Mouse (Mus musculus): Measurements from ENCODE around the gene C8g.

C8g gene

GRCm38 (mm10) chr2:25492988-25493387 is 8.5 kb downstream of the C8g start:
- Histone ChIP-seq H3K4me1 (replicated peaks; ENCODE audit: low read depth, low read length) (peaks cover 10% of the 10 kb centered on the region), H3K36me3 (ENCODE audit: insufficient read depth, low read length) (no peaks in the 10 kb centered on the region), H3K27me3 (ENCODE audit: insufficient read depth, low read length) (no peaks in the 10 kb centered on the region), H3K4me3 (replicated peaks; ENCODE audit: low read length) (no peak overlapping the region), H3K9me3 (ENCODE audit: low read length) (no peaks in the 10 kb centered on the region)
- TF ChIP-seq POU5F1 (IDR thresholded peaks at IDR 0.05; ENCODE audit: borderline replicate concordance, low read length) (no peak), CTCF (conservative IDR thresholded peaks at IDR 0.05; ENCODE audit: low read length) (no peak), NANOG (IDR thresholded peaks at IDR 0.05; ENCODE audit: borderline replicate concordance, low read length) (no peak)

GRCm38 (mm10) chr2:25488671-25489068 is 12.8 kb downstream of the C8g start:
- Histone ChIP-seq H3K27me3 (ENCODE audit: insufficient read depth, low read length) (0 out of 2 replicates have a peak, but pooled peaks cover 2% of the 10 kb centered on the region), H3K36me3 (ENCODE audit: insufficient read depth, low read length) (no peaks in the 10 kb centered on the region), H3K4me1 (replicated peaks; ENCODE audit: low read depth, low read length) (0 out of 2 replicates have a peak, but pooled peaks cover 3% of the 10 kb centered on the region), H3K9me3 (ENCODE audit: low read length) (no peaks in the 10 kb centered on the region), H3K4me3 (replicated peaks; ENCODE audit: low read length) (no peak overlapping the region)
- no peak for TF ChIP-seq CTCF (conservative IDR thresholded peaks at IDR 0.05; ENCODE audit: low read length)
- no peak for TF ChIP-seq NANOG (IDR thresholded peaks at IDR 0.05; ENCODE audit: borderline replicate concordance, low read length)
- no peak for TF ChIP-seq POU5F1 (IDR thresholded peaks at IDR 0.05; ENCODE audit: borderline replicate concordance, low read length)

- no peaks in the 10 kb centered on the region for H3K9me3 ChIP-seq (ENCODE audit: low read length)
- 0 out of 2 replicates have a peak, but pooled peaks cover 3% of the 10 kb centered on the region for H3K4me1 ChIP-seq (replicated peaks; ENCODE audit: low read depth, low read length)
- H3K27me3 ChIP-seq (ENCODE audit: insufficient read depth, low read length): 0 out of 2 replicates have a peak, but pooled peaks cover 6% of the 10 kb centered on the region
- no peaks in the 10 kb centered on the region for H3K36me3 ChIP-seq (ENCODE audit: insufficient read depth, low read length)
- no peak overlapping the region for H3K4me3 ChIP-seq (replicated peaks; ENCODE audit: low read length)
- TF ChIP-seq CTCF (conservative IDR thresholded peaks at IDR 0.05; ENCODE audit: low read length) (no peak), NANOG (IDR thresholded peaks at IDR 0.05; ENCODE audit: borderline replicate concordance, low read length) (no peak), POU5F1 (IDR thresholded peaks at IDR 0.05; ENCODE audit: borderline replicate concordance, low read length) (no peak)
These were observed 13.4 kb downstream of the C8g start for GRCm38 (mm10) chr2:25487965-25488670.

- H3K4me1 ChIP-seq (replicated peaks; ENCODE audit: low read depth, low read length): 0 out of 2 replicates have a peak, but pooled peaks cover 3% of the 10 kb centered on the region
- TF ChIP-seq POU5F1 (IDR thresholded peaks at IDR 0.05; ENCODE audit: borderline replicate concordance, low read length): no peak
- no peak for TF ChIP-seq NANOG (IDR thresholded peaks at IDR 0.05; ENCODE audit: borderline replicate concordance, low read length)
- no peak for TF ChIP-seq CTCF (conservative IDR thresholded peaks at IDR 0.05; ENCODE audit: low read length)
- no peak overlapping the region for H3K4me3 ChIP-seq (replicated peaks; ENCODE audit: low read length)
- no peaks in the 10 kb centered on the region for H3K36me3 ChIP-seq (ENCODE audit: insufficient read depth, low read length)
- H3K27me3 ChIP-seq (ENCODE audit: insufficient read depth, low read length): 0 out of 2 replicates have a peak, but pooled peaks cover 6% of the 10 kb centered on the region
- H3K9me3 ChIP-seq (ENCODE audit: low read length): no peaks in the 10 kb centered on the region
These were observed 16.4 kb downstream of the C8g start for GRCm38 (mm10) chr2:25484901-25485647.

- 0 out of 2 replicates have a peak, but pooled peaks cover 6% of the 10 kb centered on the region for H3K27me3 ChIP-seq (ENCODE audit: insufficient read depth, low read length)
- H3K9me3 ChIP-seq (ENCODE audit: low read length): no peaks in the 10 kb centered on the region
- no peaks in the 10 kb centered on the region for H3K36me3 ChIP-seq (ENCODE audit: insufficient read depth, low read length)
- 0 out of 2 replicates have a peak, but pooled peaks cover 3% of the 10 kb centered on the region for H3K4me1 ChIP-seq (replicated peaks; ENCODE audit: low read depth, low read length)
- H3K4me3 ChIP-seq (replicated peaks; ENCODE audit: low read length): no peak overlapping the region
- TF ChIP-seq POU5F1 (IDR thresholded peaks at IDR 0.05; ENCODE audit: borderline replicate concordance, low read length): no peak
- TF ChIP-seq CTCF (conservative IDR thresholded peaks at IDR 0.05; ENCODE audit: low read length): peak; percentile 42
- no peak for TF ChIP-seq NANOG (IDR thresholded peaks at IDR 0.05; ENCODE audit: borderline replicate concordance, low read length)
These were observed 18.6 kb downstream of the C8g start for GRCm38 (mm10) chr2:25482969-25483368.

GRCm38 (mm10) chr2:25480541-25480940 is 21.0 kb downstream of the C8g start:
- Histone ChIP-seq H3K4me3 (replicated peaks; ENCODE audit: low read length) (no peak overlapping the region), H3K36me3 (ENCODE audit: insufficient read depth, low read length) (no peaks in the 10 kb centered on the region), H3K4me1 (replicated peaks; ENCODE audit: low read depth, low read length) (0 out of 2 replicates have a peak, but pooled peaks cover 3% of the 10 kb centered on the region), H3K27me3 (ENCODE audit: insufficient read depth, low read length) (peaks cover 19% of the 10 kb centered on the region), H3K9me3 (ENCODE audit: low read length) (no peaks in the 10 kb centered on the region)
- TF ChIP-seq POU5F1 (IDR thresholded peaks at IDR 0.05; ENCODE audit: borderline replicate concordance, low read length): no peak
- no peak for TF ChIP-seq CTCF (conservative IDR thresholded peaks at IDR 0.05; ENCODE audit: low read length)

GRCm38 (mm10) chr2:25479551-25480311 is 21.8 kb downstream of the C8g start:
- Histone ChIP-seq H3K4me1 (replicated peaks; ENCODE audit: low read depth, low read length) (0 out of 2 replicates have a peak, but pooled peaks cover under 1% of the 10 kb centered on the region), H3K4me3 (replicated peaks; ENCODE audit: low read length) (no peak overlapping the region), H3K27me3 (ENCODE audit: insufficient read depth, low read length) (peaks cover 24% of the 10 kb centered on the region), H3K9me3 (ENCODE audit: low read length) (no peaks in the 10 kb centered on the region), H3K36me3 (ENCODE audit: insufficient read depth, low read length) (no peaks in the 10 kb centered on the region)
- no peak for TF ChIP-seq NANOG (IDR thresholded peaks at IDR 0.05; ENCODE audit: borderline replicate concordance, low read length)
- no peak for TF ChIP-seq CTCF (conservative IDR thresholded peaks at IDR 0.05; ENCODE audit: low read length)
- no peak for TF ChIP-seq POU5F1 (IDR thresholded peaks at IDR 0.05; ENCODE audit: borderline replicate concordance, low read length)
